Mouse (Mus musculus) ES-E14 (cell line): Measurements from ENCODE around the gene Metrnl.

Experiments used
- MAFK ChIP-seq: IDR thresholded peaks from 2 replicates; pipeline ENCODE4 v1.6.1; 2014; ENCODE audit warnings: mild to moderate bottlenecking, low read depth, low read length, inconsistent platforms; ENCODE audit not compliant: insufficient read depth
- ZC3H11A ChIP-seq: IDR thresholded peaks from 2 replicates; pipeline ENCODE4 v1.6.1; 2012; ENCODE audit warnings: low read depth, mild to moderate bottlenecking, inconsistent platforms, low read length, borderline replicate concordance
- ZNF384 ChIP-seq: IDR thresholded peaks from 2 replicates; pipeline ENCODE4 v1.6.1; 2012; ENCODE audit warnings: low read depth, low read length, inconsistent platforms

- TF ChIP-seq MAFK (no peak), ZNF384 (no peak), ZC3H11A (no peak)
Measured at GRCm38 (mm10) chr11:121651556-121651955, 49.8 kb upstream of the Metrnl start.
